Mouse (Mus musculus) kidney, postnatal 14 days (tissue): ENCODE results near the gene Bphl.

Source experiments
- DNase-seq: peaks from one replicate; pipeline ENCODE4 v3.0.0; 2022; ENCODE audit warnings: mixed read lengths

Bphl gene

GRCm38 (mm10) chr13:34037172-34038055, at the start of gene Bphl:
TSS of gene Bphl (plus strand) at chr13:34037597.
- DNase-seq = peak; percentile 97

- DNase-seq = no peak
Measured at GRCm38 (mm10) chr13:33989625-33990024, 47.8 kb upstream of the Bphl start.

GRCm38 (mm10) chr13:33995197-33995596, 42.2 kb upstream of the Bphl start:
- peak; percentile 83 for DNase-seq

GRCm38 (mm10) chr13:34002058-34003006, 35.1 kb upstream of the Bphl start, which contains the start of the genes Ripk1 and Serpinb6a:
TSS of gene Ripk1 (plus strand) at chr13:34002363.
TSS of gene Serpinb6a (minus strand) at chr13:34002794.
- DNase-seq = peak; percentile 93

- no peak for DNase-seq
Measured at GRCm38 (mm10) chr13:34003058-34003457, 34.3 kb upstream of the Bphl start.

GRCm38 (mm10) chr13:34007234-34007633, 30.2 kb upstream of the Bphl start:
- DNase-seq = no peak

GRCm38 (mm10) chr13:34016927-34017569, 20.3 kb upstream of the Bphl start:
- DNase-seq = no peak

- DNase-seq = no peak
Measured at GRCm38 (mm10) chr13:34018521-34018920, 18.9 kb upstream of the Bphl start.

- DNase-seq = no peak
Measured at GRCm38 (mm10) chr13:34021998-34022397, 15.4 kb upstream of the Bphl start.

- DNase-seq = no peak
Measured at GRCm38 (mm10) chr13:34032041-34032440, 5.4 kb upstream of the Bphl start.

GRCm38 (mm10) chr13:34035424-34035823, 2.0 kb upstream of the Bphl start:
- DNase-seq = no peak

- no peak for DNase-seq
Measured at GRCm38 (mm10) chr13:34036726-34037125, 671 bp upstream of the Bphl start.

- DNase-seq = no peak
Measured at GRCm38 (mm10) chr13:34038056-34038432, 647 bp downstream of the Bphl start.

- peak; percentile 70 for DNase-seq
Measured at GRCm38 (mm10) chr13:34038901-34039341, 1.5 kb downstream of the Bphl start.

GRCm38 (mm10) chr13:34040091-34040490, 2.7 kb downstream of the Bphl start:
- DNase-seq = no peak

GRCm38 (mm10) chr13:34043716-34044393, 6.5 kb downstream of the Bphl start:
- DNase-seq = no peak

- peak; percentile 77 for DNase-seq
Measured at GRCm38 (mm10) chr13:34045511-34046249, 8.3 kb downstream of the Bphl start.

- DNase-seq = peak; percentile 92
Measured at GRCm38 (mm10) chr13:34046421-34047012, 9.1 kb downstream of the Bphl start.

GRCm38 (mm10) chr13:34047526-34047925, 10.1 kb downstream of the Bphl start:
- DNase-seq = no peak

GRCm38 (mm10) chr13:34050479-34050878, 13.1 kb downstream of the Bphl start:
- no peak for DNase-seq

GRCm38 (mm10) chr13:34051692-34052091, 14.3 kb downstream of the Bphl start:
- DNase-seq = no peak
